Mouse (Mus musculus) liver, adult (tissue): ENCODE results near the gene Gdf15.

ENCODE experiments used
- GATA4 ChIP-seq: IDR thresholded peaks from 2 replicates; pipeline ENCODE4 v1.6.1; 2014; ENCODE audit warnings: mild to moderate bottlenecking, low read length; ENCODE audit not compliant: insufficient replicate concordance

The Gdf15 gene

GRCm38 (mm10) chr8:70645501-70646224 is 13.4 kb upstream of the Gdf15 start:
- TF ChIP-seq GATA4: no peak

GRCm38 (mm10) chr8:70644065-70644464 is 11.8 kb upstream of the Gdf15 start:
- TF ChIP-seq GATA4: no peak

- no peak for TF ChIP-seq GATA4
Measured at GRCm38 (mm10) chr8:70643019-70643418, 10.8 kb upstream of the Gdf15 start.

- TF ChIP-seq GATA4: no peak
Measured at GRCm38 (mm10) chr8:70638752-70639151, 6.5 kb upstream of the Gdf15 start.

- TF ChIP-seq GATA4: no peak
Measured at GRCm38 (mm10) chr8:70636838-70637237, 4.6 kb upstream of the Gdf15 start.

GRCm38 (mm10) chr8:70635527-70635926 is 3.3 kb upstream of the Gdf15 start:
- no peak for TF ChIP-seq GATA4

- no peak for TF ChIP-seq GATA4
Measured at GRCm38 (mm10) chr8:70634066-70634465, 1.8 kb upstream of the Gdf15 start.

GRCm38 (mm10) chr8:70631436-70631835 is 820 bp downstream of the Gdf15 start:
- no peak for TF ChIP-seq GATA4

GRCm38 (mm10) chr8:70630532-70631381 is 1.5 kb downstream of the Gdf15 start:
- TF ChIP-seq GATA4: no peak

GRCm38 (mm10) chr8:70629574-70630531 is 2.4 kb downstream of the Gdf15 start:
- TF ChIP-seq GATA4: no peak; the same call in 1 of the 2 replicates

GRCm38 (mm10) chr8:70628986-70629490 is 3.2 kb downstream of the Gdf15 start:
- no peak for TF ChIP-seq GATA4

GRCm38 (mm10) chr8:70627041-70627440 is 5.2 kb downstream of the Gdf15 start:
- no peak for TF ChIP-seq GATA4

GRCm38 (mm10) chr8:70625104-70625503 is 7.2 kb downstream of the Gdf15 start:
- no peak for TF ChIP-seq GATA4

- TF ChIP-seq GATA4: no peak
Measured at GRCm38 (mm10) chr8:70622220-70622619, 10.0 kb downstream of the Gdf15 start.

GRCm38 (mm10) chr8:70618888-70619334 is 13.3 kb downstream of the Gdf15 start:
- no peak for TF ChIP-seq GATA4
